Mouse (Mus musculus) heart, embryonic 13.5 days (tissue): Measurements from ENCODE around the gene Me1. TPM values are rescaled to one million over a fixed set of nuclear protein-coding genes. Genes with fewer than 3 reads are reported as not detected.
A peak's percentile ranks its signal among the peaks of the same experiment; 100 is the strongest.
"Not testable (repeated sequence)": the region's sequence is repeated elsewhere in the genome, so short reads cannot be mapped to it uniquely, and the experiment has no call there.

Experiments used
- ATAC-seq: fragments of 200-750 bp; cut with Nextera tagmentation; 2 replicates; pipeline ENCODE4 v1.8.0; 2017; ENCODE audit warnings: moderate TSS enrichment; ENCODE audit not compliant: insufficient number of reproducible peaks, low FRiP score, low TSS enrichment; ENCODE audit errors: extremely low read depth
- H3K27ac ChIP-seq: fragments of 300-500 bp; sonication (generic); replicated peaks from 2 replicates; pipeline ENCODE4 v1.5.1; 2015; ENCODE audit warnings: moderate library complexity, mild to moderate bottlenecking, inconsistent platforms
- H3K27me3 ChIP-seq: fragments of 300-500 bp; sonication (generic); replicated peaks from 2 replicates; pipeline ENCODE4 v1.6.1; 2015; ENCODE audit warnings: mild to moderate bottlenecking, inconsistent platforms
- H3K36me3 ChIP-seq: fragments of 300-500 bp; sonication (generic); 2 replicates; pipeline ENCODE4 v1.6.1; 2015; ENCODE audit warnings: mild to moderate bottlenecking, inconsistent platforms
- H3K4me1 ChIP-seq: fragments of 300-500 bp; sonication (generic); 2 replicates; pipeline ENCODE4 v1.6.1; 2015; ENCODE audit warnings: inconsistent platforms
- H3K4me2 ChIP-seq: fragments of 300-500 bp; sonication (generic); 2 replicates; pipeline ENCODE4 v1.6.1; 2015; ENCODE audit warnings: inconsistent platforms, mild to moderate bottlenecking, moderate library complexity
- H3K4me3 ChIP-seq: fragments of 300-500 bp; sonication (generic); 2 replicates; pipeline ENCODE4 v1.5.1; 2015; ENCODE audit warnings: moderate library complexity, mild to moderate bottlenecking, inconsistent platforms
- H3K9ac ChIP-seq: fragments of 300-500 bp; sonication (generic); 2 replicates; pipeline ENCODE4 v1.6.1; 2015; ENCODE audit warnings: inconsistent platforms, mild to moderate bottlenecking, moderate library complexity
- H3K9me3 ChIP-seq: fragments of 300-500 bp; sonication (generic); 2 replicates; pipeline ENCODE4 v1.6.1; 2016; ENCODE audit warnings: inconsistent platforms
- WGBS: fragments of 180-500 bp; shearing (Covaris S2); methylation state at CpG from one replicate; pipeline ENCODE4 v1.1.7; 2015; ENCODE audit warnings: mixed read lengths; 5-methylcytosine and 5-hydroxymethylcytosine counted together
- polyA plus RNA-seq: library from polyadenylated mRNA; unstranded; fragments of >200 nt; fragmentation: Nextera tagmentation; extraction: Ambion mirVana; gene quantifications from 2 replicates; pipeline ENCODE4 v1.2.1, GENCODE M21; 2015

Me1 gene
- polyA plus RNA-seq, 1 experiment from 2014 or later: 32.2 TPM

GRCm38 (mm10) chr9:86594357-86594767, 101.4 kb downstream of the Me1 start:
- 15% methylated on average over 10 of the region's 10 CpGs for WGBS
- ATAC-seq: peak; percentile 32; the same call in 1 of the 2 replicates

DNA sequence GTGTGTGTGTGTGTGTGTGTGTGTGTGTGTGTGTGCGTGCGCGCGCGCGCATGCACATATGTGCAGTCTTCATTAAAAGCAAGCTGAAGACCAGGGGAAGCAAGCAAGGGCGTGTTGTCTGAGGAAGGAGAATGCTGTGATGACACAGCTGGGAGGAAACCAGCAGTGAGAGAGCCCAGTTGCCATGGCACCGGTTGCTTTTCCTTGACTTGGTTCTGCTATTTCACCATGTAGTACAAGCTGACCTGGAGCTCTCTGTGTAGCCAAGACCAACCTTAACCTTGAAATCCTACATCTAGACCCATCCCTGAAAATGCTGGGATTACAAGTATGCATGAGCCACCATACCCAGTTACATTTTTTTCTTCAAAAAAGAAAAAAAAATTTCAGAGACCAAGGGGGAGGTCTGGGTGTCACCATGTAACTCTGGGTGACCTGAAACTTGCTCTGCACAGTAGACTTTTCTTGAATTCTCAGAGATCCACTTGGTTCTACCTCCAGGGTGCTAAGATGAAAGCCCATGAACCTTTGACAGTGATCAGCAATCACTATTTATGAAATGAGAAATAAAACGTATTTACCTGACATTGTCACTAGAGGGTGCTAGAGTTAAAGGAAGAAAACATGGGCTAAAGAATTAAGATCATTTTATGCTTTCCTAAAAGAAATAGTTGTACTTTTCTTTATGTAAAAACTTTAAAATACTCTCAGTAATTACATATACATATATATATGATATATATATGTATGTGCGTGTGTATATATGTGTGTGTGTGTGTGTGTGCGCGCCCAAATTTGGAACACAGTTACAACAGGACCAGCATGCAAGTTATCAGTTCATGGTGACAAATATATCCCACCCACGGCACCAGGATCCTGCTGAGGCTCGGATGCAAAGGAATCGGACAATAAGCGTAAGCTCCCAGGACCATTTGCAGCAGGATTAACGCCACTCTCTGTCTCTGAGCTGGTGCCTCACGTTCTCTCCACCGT, 102.8 kb downstream of the Me1 start:
- H3K36me3 ChIP-seq: peaks cover 36% of the 10 kb centered on the region
- peaks cover 4% of the 10 kb centered on the region; the same call in 1 of the 2 replicates for H3K9me3 ChIP-seq
- H3K4me3 ChIP-seq: no peak overlapping the region
- 58% methylated on average over 19 of the region's 19 CpGs for WGBS
- peak overlapping the region; percentile 47 for H3K9ac ChIP-seq
- H3K27ac ChIP-seq: peak overlapping the region; percentile 34; the same call in 1 of the 2 replicates
- H3K27me3 ChIP-seq: no peaks in the 10 kb centered on the region
- ATAC-seq: no peak
- peak overlapping the region; percentile 57 for H3K4me2 ChIP-seq
- peaks cover 20% of the 10 kb centered on the region for H3K4me1 ChIP-seq

More at GRCm38 (mm10) chr9:86594357-86594767, 101.4 kb downstream of the Me1 start:
- not testable (repeated sequence) for H3K27me3 ChIP-seq, H3K4me3 ChIP-seq, H3K9me3 ChIP-seq
- Histone ChIP-seq H3K27ac (peak overlapping the region; percentile 34), H3K9ac (0 out of 2 replicates have a peak overlapping the region, but pooled peaks have one; percentile 34), H3K36me3 (peaks cover 30% of the 10 kb centered on the region), H3K4me2 (peak overlapping the region; percentile 57), H3K4me1 (peaks cover 28% of the 10 kb centered on the region)

DNA sequence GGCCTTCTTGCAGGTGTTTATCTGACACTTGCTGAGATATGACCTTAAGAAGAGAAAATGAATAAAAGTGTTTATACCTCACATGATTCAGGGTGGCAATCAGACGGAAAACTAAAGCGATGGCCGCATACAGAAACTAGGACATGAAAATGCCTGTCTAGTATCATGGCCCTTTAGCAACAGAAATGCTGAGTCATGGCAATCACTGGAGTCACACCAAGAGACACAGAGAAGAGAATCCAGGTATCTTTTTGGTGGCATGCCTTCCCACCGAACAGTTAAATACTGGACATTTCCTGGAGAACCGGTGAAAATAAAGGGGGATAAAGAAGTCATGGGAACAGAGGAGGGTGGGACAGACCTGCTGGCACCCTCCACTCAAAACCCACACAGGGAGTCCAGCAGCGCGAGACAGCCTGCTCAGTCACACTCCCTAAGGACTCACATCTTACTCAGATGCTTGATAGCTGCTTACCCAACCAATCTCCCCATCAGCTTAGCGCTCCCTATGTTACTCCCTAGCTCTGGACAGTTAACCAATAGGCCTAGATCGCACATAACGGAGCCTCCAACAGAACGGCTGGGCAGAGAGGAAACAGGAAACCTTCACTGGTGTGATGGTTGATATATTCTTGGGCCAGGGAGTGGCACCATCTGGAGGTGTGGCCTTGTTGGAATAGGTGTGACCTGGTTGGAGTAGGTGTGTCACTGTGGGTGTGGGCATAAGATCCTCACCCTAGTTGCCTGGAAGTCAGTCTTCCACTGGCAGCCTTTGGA, 108.5 kb downstream of the Me1 start:
- no peaks in the 10 kb centered on the region for H3K27me3 ChIP-seq
- no peak overlapping the region for H3K27ac ChIP-seq
- no peaks in the 10 kb centered on the region for H3K4me1 ChIP-seq
- H3K36me3 ChIP-seq: peaks cover 40% of the 10 kb centered on the region
- 88% methylated on average over 11 of the region's 11 CpGs for WGBS
- no peak overlapping the region for H3K4me2 ChIP-seq
- H3K9ac ChIP-seq: no peak overlapping the region
- H3K9me3 ChIP-seq: peaks cover 4% of the 10 kb centered on the region; the same call in 1 of the 2 replicates
- H3K4me3 ChIP-seq: no peak overlapping the region
- ATAC-seq: no peak

DNA sequence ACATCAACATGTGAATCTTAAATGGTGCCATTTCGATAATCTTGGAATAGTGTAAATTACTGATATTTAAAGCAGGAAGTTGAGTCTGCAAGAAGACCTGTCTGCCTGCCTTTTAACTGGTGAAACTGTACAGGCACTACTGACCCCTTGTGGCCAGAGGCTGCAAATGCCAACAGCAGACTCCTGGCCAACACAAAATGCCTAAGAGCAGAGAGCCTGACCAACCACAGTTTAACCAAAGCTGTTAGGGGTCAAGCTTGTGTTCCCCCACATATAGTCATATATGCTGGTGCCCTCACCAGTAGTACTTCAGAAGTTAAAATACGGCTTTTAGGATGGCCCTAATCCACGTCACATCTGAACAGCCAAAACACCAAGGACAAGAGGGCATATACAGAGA, 112.0 kb downstream of the Me1 start:
- no peak overlapping the region for H3K4me2 ChIP-seq
- no peak overlapping the region for H3K27ac ChIP-seq
- H3K27me3 ChIP-seq: no peaks in the 10 kb centered on the region
- no peaks in the 10 kb centered on the region for H3K9me3 ChIP-seq
- WGBS: 51% methylated on average over 3 of the region's 3 CpGs
- no peak overlapping the region for H3K9ac ChIP-seq
- ATAC-seq: no peak
- H3K4me1 ChIP-seq: 0 out of 2 replicates have a peak, but pooled peaks cover 6% of the 10 kb centered on the region
- H3K36me3 ChIP-seq: peaks cover 37% of the 10 kb centered on the region
- no peak overlapping the region for H3K4me3 ChIP-seq

DNA sequence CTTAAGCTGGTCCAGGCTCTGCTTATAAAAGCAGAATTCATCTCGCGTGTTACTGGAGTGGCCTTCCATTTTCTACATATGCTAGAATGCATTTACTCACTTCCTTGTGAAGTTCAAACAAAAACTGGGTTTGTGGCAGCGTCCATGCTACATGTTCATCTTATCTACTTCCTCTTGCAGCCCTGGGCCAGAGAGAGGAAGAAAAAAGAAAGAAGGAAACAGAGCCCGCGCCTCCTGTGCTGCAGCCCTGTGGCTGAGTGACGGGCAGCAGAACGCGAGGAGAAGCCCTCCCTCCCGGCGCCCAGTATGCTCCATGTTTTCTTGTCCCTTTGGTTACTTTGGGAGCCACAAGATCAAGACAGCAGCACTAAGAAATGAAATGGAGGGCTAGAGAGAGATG, 116.1 kb downstream of the Me1 start:
- H3K4me2 ChIP-seq: 0 out of 2 replicates have a peak overlapping the region, but pooled peaks have one; percentile 13
- WGBS: 68% methylated on average over 10 of the region's 10 CpGs
- no peak overlapping the region for H3K9ac ChIP-seq
- H3K4me1 ChIP-seq: 0 out of 2 replicates have a peak, but pooled peaks cover 6% of the 10 kb centered on the region
- H3K4me3 ChIP-seq: no peak overlapping the region
- H3K27ac ChIP-seq: peak overlapping the region; percentile 36; the same call in 1 of the 2 replicates
- H3K27me3 ChIP-seq: no peaks in the 10 kb centered on the region
- H3K36me3 ChIP-seq: peaks cover 21% of the 10 kb centered on the region
- H3K9me3 ChIP-seq: no peaks in the 10 kb centered on the region
- ATAC-seq: no peak

GRCm38 (mm10) chr9:86575178-86575577, 120.6 kb downstream of the Me1 start:
- WGBS: 80% methylated on average over 6 of the region's 6 CpGs
- H3K4me3 ChIP-seq: no peak overlapping the region
- H3K9ac ChIP-seq: no peak overlapping the region
- no peaks in the 10 kb centered on the region for H3K9me3 ChIP-seq
- ATAC-seq: no peak
- peaks cover 13% of the 10 kb centered on the region for H3K36me3 ChIP-seq
- no peak overlapping the region for H3K4me2 ChIP-seq
- peaks cover 21% of the 10 kb centered on the region for H3K4me1 ChIP-seq
- H3K27me3 ChIP-seq: no peaks in the 10 kb centered on the region
- H3K27ac ChIP-seq: no peak overlapping the region

DNA sequence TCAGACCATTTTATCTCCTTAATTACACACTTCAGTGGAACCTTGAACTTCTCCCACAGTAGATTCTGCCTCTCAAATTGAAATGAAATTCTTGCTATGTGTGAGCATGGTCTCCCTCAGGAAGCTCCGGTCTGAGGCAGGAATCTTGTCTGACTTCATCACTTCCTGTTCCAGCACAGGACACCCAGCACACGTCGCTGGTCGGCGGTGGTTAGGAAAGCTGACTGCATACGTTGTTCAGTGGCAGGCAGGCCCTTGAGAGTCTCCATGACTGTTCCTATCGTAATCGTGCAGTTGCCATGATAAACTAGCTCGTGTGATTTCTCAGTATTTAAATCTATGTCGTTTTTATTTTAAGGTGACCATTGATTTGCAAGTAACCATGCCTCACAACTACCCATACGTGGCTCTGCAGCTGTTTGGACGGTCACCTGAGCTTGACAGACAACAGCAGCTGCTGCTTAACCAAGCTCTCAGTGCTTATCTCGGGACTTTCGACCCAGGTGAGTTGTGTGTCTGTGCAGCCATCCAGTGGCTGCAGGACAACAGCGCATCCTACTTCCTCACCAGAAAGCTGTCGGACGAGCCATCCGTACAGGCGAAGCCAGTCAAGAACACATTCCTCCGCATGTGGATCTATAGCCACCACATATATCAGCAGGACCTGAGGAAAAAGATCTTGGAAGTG, 122.0 kb downstream of the Me1 start:
- no peak for ATAC-seq
- WGBS: 60% methylated on average over 20 of the region's 20 CpGs

DNA sequence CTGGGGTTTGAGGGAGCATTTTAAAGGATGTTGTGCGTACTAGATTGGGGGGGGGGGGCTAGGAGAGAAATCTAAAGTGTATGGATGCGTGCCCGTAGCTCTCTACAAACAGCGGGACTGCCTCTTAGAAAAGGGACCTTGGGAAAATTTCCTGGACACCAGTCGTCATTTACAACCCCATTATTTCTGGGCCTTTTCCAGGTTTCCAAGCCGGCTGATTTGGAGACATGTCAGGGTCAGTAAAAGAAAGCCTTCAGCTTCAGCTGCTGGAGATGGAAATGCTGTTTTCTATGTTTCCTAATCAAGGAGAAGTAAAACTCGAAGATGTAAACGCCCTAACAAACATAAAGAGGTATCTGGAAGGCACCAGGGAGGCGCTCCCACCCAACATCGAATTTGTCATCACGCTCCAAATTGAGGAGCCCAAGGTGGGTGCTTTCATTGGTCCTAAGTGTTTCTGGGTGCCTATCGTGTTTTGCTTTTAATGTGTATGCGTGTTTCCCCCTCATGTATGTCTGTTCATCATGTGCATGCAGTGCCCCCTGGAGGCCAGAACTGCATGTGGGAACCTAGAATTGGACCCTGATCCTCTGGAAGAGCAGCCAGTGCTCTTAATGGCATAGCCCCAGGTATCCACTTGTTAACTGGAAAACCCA, 123.0 kb downstream of the Me1 start:
- ATAC-seq: no peak
- H3K4me1 ChIP-seq: peaks cover 22% of the 10 kb centered on the region
- peak overlapping the region; percentile 100 for H3K4me2 ChIP-seq
- WGBS: 11% methylated on average over 13 of the region's 13 CpGs
- peak overlapping the region; percentile 81 for H3K9ac ChIP-seq
- H3K27ac ChIP-seq: no peak overlapping the region
- no peaks in the 10 kb centered on the region for H3K9me3 ChIP-seq
- H3K36me3 ChIP-seq: peaks cover 16% of the 10 kb centered on the region
- peak overlapping the region; percentile 77 for H3K4me3 ChIP-seq
- no peaks in the 10 kb centered on the region for H3K27me3 ChIP-seq

More for the DNA sequence above, 122.0 kb downstream of the Me1 start:
- no peaks in the 10 kb centered on the region for H3K27me3 ChIP-seq
- H3K4me2 ChIP-seq: no peak overlapping the region
- H3K9me3 ChIP-seq: no peaks in the 10 kb centered on the region
- H3K27ac ChIP-seq: 0 out of 2 replicates have a peak overlapping the region, but pooled peaks have one; percentile 8
- H3K36me3 ChIP-seq: peaks cover 15% of the 10 kb centered on the region
- peaks cover 22% of the 10 kb centered on the region for H3K4me1 ChIP-seq
- no peak overlapping the region for H3K4me3 ChIP-seq
- no peak overlapping the region for H3K9ac ChIP-seq

GRCm38 (mm10) chr9:86572196-86572595, 123.6 kb downstream of the Me1 start:
- Histone ChIP-seq H3K27ac (no peak overlapping the region), H3K9me3 (no peaks in the 10 kb centered on the region), H3K9ac (peak overlapping the region; percentile 81), H3K36me3 (peaks cover 22% of the 10 kb centered on the region), H3K4me2 (peak overlapping the region; percentile 100), H3K27me3 (no peaks in the 10 kb centered on the region), H3K4me1 (peaks cover 22% of the 10 kb centered on the region), H3K4me3 (peak overlapping the region; percentile 77)
- peak; percentile 15; the same call in 1 of the 2 replicates for ATAC-seq
- WGBS: 1% methylated on average over 25 of the region's 25 CpGs

- ATAC-seq: peak; percentile 97
- WGBS: under 1% methylated on average over 59 of the region's 59 CpGs
- no peaks in the 10 kb centered on the region for H3K9me3 ChIP-seq
- H3K36me3 ChIP-seq: peaks cover 28% of the 10 kb centered on the region
- H3K27ac ChIP-seq: peak within 1 kb of the TSS; percentile 70
- no peaks in the 10 kb centered on the region for H3K27me3 ChIP-seq
- H3K9ac ChIP-seq: peak within 1 kb of the TSS; percentile 84
- peak within 1 kb of the TSS; percentile 77 for H3K4me3 ChIP-seq
- H3K4me2 ChIP-seq: peak within 1 kb of the TSS; percentile 100
- H3K4me1 ChIP-seq: peaks cover 22% of the 10 kb centered on the region
Observed at GRCm38 (mm10) chr9:86571540-86572135, 124.1 kb downstream of the Me1 start, which contains the start of the genes Pgm3 and Rwdd2a. Gene Pgm3 (minus strand): TSS chr9:86571842. Gene Rwdd2a (plus strand): TSS chr9:86571991.
